Mouse (Mus musculus) urinary bladder, postnatal 25 days (tissue): ENCODE data around the gene Cd276.
A peak's percentile ranks its signal among the peaks of the same experiment; 100 is the strongest.

Experiments
- DNase-seq: peaks from one replicate; pipeline ENCODE4 v3.0.0; 2022; ENCODE audit warnings: low spot score

The Cd276 gene

DNA sequence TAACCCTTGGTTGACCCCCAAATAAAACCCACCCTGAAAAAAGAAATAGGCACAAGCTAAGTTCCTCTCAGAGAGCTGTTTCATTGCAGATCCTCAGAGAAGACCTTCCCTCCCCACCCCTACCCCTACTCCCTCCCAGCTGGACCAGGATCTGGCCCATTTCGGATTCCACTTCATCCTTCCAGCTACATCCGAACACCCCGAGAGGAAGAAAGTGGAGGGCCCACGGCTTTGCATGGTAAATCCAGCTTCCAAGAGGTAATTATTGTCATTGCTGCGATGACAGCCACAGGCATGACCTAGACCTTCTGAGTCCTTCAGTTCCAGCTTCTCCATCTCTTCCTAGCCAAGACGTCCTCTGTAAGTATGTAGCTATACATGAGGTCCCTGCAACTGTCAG is 4.3 kb downstream of the Cd276 start:
- no peak for DNase-seq

DNA sequence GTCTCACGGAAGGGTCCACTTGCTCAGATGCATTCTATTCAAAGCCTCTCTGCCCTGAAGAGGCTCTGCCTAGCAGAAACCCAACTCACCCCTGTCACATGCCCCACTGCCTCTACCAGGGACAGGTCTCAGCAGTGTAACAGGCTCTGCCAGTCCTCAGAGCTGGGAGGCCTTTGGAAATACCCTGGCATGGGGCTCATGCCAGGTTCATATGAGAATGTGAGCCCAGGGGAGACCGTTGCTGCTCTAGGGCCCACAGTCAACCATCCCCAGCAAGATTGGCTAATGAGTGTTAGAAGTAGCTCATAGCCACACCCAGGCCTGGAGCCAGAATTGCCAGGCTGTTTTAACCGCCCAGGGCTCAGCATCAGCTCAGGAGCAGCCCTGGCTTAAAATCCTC is 5.5 kb downstream of the Cd276 start:
- DNase-seq: no peak

DNA sequence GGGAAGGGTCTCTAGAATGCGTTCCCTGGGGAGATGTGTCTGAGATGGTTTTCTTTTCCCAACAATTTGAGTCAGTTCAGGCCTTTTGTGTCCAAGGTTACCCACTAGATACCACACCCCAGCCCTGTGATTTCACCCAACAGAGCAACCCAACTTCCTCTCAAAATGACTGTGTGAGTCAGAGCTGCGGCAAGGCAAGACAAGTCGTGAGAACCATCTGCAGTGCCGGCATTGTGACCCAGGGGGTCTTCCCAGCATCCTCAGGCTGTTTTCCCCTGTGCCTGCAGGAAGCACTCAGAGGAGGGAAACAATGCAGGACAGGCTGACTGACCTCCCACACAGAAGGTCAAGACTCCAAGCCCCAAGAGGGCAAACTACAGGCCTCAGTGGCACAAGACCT is 6.3 kb downstream of the Cd276 start:
- no peak for DNase-seq

DNA sequence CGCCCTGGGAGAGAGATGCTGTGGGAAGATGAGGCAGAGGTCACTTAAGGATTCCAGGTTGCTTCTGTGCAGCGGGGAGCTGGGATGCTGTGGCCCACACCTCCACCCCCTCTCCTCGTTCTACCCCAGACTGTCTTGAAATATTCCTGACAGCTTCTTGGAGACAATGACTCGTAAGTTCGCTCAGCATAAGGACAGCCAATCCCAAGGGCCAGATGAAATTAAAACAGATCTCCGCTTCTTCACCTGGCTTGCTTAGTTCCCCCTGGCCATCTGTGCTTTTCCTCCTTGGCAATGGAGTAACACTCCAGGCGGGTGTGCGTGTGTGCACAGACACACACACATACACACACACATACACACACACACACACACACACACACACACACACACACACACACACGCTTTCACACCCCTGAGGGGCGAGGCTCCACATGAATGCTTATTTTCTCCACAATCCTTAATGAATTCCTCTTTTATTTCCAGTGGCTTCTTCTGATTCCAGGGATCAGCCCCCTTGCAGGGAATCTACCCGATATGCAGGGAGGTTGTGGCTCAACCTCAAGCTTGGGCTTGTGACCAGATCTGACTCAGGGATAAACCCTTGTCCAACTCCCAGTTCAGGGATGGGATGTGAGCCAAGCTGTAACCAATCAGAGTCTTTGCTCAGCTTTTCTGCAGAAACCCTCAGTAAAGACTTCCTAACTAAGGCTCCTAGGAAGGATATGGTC is 8.4 kb downstream of the Cd276 start:
- no peak for DNase-seq

DNA sequence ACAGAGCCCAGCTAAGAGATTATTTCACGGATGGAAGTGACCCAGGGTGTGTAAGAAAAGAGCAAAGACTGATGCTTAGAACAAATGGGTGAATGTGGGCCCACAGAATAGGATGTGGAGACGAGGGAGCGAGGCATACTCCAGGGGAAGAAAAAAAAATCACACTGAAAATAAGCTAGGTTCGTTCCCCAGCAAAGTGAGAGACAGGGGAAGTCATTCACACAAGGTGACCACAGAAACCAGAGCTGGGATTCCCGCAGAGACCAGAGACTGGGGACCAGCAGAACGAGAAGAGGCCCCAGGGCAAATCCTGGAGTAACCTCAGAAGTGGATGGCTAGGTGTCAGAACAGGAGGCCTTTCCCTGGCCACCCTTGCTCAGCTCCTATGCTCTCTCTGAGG is 9.8 kb downstream of the Cd276 start:
- DNase-seq: no peak

DNA sequence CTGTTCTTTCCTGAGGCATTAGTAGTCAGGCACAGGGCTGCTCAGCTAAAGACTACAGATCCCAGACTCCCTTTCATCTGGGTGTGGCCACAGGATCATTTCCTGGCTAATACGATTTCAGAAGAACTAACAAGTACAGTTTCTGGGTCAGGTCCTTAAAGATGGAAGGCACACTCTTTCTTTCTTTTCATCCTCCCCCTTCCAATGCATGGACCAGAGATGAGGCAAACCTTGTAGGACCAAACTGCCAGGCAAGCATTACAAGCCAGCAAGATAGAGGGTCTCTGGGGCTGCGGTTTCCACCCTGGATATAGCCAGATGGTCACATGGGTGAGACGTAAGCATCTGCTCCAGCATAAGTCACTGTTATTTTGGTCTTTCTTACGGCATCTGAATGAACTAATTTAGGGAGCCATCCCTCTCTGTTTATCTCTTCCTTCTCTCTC is 10.3 kb downstream of the Cd276 start:
- DNase-seq: no peak

DNA sequence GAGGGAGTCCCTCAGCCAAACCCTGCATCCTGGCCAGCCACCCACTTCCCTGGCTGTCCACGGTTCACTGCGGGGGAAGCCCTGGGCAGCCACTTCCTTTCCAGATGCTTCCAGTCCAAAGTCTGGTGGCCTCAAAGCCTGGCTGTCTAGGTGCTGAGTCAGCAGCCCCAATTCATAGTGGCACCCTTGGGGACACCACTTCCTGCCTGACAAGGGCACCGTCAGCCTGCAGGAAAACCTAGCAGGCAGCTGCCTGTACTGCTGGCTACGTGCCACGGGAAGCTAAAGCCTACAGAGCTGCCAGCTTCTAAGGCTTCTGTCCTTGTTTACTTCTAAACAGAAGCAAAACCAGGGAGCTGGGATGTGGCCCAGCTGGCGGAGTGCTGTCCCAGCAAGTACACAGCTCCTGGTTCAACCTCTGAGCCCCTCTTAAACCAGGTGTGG is 13.3 kb downstream of the Cd276 start:
- peak; percentile 78 for DNase-seq

DNA sequence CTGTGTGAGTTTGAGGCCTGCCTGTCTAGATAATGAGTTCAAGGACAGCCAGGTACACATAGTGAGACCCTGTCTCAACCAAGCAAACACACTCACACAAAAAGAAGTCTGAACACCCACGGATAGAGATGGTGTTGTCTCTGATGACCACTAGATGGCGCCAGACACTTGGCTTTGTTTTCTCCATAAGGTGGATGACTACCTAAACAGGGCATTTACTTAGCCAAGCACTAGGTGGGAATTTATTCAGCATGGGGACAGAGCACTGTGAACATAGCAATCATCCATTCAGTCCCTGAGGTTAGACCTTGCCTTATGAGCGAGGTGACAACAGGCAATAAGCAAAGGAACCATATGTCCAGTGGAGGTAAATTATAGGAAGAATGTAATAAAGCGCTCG is 15.4 kb downstream of the Cd276 start:
- peak; percentile 39 for DNase-seq

DNA sequence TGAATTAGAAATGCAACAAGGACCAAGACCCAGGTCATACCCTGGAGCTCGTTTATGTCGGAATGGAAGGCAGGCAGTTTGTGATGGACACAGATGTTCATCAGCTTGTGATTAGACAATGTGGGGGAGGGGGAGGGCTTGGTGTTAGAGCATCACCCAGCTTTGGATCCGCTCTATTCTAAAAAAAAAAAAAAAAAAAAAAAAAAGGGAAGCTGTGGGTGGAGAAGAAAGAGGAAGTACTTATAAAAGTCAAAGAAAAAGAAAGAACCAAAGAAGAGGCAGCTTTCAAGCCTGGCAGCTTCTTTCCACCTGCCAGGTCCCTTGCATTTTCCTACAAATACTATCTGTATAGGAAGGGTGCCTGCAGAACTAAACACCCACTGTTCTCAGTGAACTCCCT is 17.5 kb downstream of the Cd276 start:
- no peak for DNase-seq

DNA sequence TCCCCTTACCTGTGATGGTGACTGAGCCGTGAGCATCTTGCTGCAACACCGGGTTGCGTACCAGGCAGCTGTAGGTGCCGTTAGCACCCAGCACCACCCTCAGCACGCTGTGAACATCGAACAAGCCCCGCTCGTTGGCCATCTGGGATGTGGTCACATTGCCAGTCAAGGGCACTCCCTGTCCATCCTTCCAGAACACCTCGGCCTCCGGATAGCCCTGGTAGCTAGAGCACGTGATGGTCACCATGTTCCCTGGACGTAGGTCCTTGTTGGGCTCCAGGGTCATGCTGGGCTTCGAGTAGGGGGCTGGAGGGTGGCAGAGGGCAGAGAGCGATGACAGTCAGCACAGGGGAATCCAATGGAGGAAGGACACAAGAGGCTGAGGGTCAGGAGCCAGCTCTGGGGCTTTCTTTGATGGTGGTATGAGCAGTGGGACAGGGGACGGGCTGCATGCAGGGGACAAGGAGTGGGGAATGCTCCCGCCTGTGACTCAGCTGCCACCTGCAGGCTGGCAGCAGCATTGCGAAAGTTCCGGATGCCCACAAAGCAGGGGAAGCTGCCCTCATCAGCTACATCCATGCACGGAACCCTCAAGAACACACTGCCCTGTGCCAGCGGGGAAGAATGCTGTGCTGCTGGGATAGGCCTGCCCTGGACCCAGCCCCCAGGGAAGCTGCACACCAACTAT is 19.6 kb downstream of the Cd276 start:
- DNase-seq: no peak

DNA sequence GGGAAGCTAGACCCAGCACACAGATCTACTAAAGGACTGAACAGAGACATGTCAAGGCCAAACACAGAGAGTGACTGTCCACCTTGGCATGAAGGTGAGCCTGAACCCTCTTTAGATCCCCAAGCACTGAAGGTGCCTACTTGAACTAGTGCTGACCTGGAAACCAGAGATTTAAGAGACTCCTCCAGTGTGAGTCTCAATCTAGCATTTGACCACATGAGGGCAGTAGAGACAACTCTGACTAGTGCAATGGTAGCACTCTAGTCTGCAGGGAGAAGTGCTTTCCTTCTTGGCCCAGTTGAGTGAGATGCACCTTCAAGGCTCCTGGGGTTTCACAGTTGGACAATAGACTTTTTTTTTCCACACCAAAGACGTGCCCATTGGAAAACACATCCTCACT is 20.5 kb downstream of the Cd276 start:
- DNase-seq: no peak

DNA sequence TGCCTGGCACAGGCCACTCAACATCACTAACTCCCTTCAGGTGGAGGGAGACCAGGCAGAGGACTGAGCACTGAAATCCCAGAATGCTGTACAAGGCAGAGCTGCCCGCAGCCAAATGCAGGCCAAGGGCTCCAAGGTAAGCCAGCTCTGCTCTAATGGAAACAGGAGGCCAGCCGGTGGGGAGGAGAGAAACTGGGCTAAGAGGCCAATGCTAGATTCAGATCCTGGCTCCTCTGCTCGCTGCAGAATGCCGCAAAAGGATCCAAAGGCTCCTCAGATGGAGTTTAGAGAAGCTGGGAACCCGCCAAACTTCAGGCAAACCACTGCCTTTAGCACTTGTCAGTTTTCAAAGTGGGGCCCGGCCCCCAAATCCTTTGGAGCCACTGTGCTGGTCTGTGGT is 21.9 kb downstream of the Cd276 start:
- DNase-seq: no peak

DNA sequence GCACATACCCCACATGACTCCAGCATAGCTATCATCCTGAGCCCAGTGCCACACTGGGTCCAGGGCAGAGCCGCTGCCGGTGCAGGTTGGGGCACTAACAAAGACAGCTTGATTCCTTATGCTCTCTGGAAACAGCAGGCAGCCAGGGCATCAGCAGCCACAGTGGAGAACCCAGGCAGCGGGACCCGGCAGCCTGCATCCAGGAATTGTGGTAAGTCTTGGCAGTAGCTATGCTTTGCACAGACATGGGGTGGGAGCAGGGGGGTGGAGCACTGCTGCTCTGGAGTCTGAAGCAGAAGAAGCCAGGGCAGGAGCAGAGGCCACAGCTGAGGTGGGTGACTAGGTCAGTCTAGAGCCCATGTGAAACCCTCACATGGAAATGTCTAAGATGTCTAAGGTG is 23.0 kb downstream of the Cd276 start:
- DNase-seq: no peak

DNA sequence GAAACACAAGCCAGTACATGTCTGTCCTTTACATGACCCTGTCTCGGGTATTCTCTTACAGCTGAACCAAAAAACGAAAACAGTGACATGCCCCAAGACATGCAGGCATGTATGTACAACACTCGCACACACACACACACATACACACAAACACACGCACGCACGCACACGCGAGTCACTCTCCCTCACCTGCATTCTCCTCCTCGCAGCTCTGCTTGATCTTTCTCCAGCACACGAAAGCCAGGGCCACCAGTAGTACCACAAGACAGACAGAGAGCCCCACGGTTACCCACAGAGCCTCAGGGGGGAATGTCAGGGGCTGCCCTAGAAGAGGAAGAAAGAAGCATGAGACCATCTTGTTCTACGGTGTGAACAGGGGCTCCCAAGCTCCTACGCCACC is 24.8 kb downstream of the Cd276 start:
- DNase-seq: no peak

DNA sequence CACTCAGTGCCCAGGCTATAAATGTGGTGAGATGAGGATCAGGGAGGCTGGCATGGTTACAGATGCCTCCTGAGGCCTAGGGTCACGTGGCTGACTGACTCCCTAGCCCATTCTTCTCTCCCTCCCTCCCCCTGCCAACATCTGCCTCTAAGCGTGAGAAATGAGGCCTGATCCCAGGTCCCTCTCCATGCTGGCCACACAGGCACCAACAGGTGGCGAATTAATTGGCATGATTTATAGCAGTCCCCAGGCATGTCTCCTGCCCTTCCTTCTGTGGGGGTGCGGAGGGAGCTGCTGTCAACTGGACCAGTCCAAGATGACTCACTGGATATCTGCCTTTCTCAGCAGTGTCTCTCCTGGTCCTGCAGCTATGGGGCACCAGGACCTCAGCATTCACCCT is 27.4 kb downstream of the Cd276 start:
- DNase-seq: no peak

DNA sequence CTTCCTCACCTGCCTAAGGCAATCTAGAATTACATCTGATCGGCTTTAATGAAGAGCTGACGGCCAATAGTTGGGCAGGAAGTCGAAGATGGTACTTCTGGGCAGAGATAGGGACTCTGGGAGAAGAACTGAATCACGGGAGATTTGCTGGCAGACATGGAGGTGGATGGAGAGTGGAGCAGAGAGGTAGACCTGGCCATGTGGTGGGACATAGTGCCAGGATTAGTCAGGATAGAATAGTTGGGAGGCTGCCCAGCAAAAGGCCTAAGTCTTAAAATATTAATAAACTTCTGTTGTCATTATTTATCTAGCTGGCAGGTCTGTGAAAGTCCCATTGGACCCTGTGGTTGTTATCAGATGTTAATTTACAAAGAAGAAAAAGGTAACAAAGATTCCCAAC is 30.1 kb downstream of the Cd276 start:
- DNase-seq: no peak

DNA sequence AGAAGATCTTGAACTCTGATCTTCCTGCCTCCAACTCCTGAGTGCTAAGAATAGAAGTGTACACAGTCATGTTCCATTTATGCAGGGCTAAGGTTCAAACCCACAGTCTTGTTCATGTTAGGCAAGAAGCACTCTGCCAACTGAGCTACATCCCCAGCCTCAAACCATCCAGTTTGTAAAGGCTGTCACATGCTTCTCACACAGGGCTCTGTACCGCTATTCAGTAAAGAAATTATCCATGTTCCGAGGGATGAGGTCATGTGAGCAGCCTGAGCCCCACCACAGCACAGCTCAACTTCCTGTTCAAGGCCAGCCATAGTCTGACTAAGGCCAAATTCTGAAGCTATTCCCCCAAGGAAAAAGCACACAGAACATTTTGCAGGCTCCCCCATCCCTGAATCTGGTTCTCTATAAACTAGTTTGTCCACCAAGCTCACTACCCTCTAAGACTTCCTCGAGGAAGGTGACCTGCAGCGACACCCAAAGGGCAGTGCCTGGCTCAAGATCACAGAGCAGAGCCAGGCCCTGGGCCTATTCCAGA is 33.3 kb downstream of the Cd276 start:
- no peak for DNase-seq

DNA sequence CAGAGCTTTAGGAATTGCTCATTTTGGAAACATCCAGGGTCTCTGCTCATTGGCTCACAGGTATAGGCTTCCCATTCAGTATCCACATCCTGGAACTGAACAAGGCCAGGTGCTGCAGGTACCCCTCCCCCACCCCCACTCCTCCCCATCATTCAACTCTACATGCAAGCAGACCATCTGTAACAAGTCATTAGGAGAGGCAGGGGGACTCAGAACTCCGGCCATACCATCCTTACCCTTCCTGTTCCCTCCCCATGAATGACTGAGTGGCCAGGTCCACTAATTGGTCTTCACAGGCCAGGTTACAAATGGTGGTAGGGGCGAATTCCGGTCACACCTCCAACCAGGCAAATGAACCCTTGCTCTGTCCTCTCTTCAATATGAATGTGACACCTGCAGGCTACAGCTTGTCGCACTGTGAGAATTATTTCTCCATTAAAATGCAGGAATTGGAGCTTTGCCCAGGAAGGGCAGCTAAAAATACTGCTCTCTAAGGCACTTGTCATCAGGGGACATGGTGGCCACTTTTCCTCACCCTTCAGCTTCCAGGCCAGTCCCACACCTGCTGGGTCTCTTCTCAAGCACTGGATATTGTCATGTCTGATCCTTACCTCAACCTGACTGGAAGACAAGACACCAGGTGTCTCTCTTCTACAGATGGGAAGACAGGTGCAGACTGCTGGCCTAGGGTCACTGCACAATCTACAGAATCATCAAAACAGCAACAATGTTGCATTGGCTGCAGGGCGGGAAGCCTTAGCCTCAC is 34.2 kb downstream of the Cd276 start:
- no peak for DNase-seq

DNA sequence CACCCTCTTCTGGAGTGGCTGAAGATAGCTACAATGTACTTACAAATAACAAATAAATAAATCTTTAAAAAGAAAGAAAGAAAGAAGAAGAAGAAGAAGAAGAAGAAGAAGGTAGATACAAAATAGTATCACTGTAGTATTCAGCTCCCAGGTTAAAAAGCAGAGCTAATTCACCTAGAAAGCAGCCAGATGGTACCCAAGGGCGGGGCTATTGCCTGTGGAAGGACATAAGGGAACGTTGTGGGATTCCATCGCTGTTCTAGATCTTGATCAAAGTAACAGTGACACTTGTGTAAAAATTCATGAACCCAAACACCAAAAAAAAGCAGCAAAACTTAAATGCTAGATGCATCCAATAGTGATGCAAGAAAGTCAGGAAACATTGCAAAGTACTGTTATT is 35.3 kb downstream of the Cd276 start:
- no peak for DNase-seq

DNA sequence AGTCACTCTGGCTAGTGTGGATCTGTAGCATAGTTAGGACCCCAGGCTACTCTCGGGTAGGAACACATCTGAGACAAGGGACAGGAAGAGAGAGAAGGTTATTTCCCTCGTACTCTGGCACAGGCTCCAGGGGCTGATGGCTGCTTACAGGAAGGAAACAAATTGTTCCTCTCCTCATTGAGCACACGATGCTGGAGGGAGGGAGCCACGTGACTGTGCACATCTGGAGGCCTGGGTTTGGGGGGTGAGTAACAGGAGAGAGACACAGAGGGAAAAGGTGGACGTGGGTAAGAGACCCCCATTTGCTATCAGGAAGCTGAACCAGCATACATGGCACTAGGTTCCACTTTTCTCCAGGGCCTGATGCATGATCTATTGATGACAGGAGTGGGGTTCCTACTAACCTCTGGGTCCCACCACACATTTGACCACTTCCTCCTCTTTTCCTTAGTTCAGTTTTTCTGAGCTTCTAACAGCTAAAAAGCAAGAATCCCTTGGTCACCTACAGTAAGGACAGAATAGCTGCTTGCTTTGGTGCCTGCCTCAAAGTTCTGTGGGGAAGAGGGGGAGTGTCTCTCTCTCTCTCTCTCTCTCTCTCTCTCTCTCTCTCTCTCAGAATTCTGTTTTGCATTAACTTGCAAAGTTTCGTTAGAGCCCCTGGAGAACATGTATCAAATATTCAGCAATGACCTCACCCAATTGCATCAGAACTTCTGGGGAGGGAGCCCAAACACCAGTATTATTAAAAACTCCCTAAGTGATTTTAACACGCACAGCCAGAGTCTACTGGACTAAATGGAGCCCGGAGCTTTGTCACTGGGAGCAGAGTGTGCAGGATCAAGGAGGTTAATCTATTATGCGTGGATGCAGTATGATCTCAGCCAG is 37.1 kb downstream of the Cd276 start:
- no peak for DNase-seq

DNA sequence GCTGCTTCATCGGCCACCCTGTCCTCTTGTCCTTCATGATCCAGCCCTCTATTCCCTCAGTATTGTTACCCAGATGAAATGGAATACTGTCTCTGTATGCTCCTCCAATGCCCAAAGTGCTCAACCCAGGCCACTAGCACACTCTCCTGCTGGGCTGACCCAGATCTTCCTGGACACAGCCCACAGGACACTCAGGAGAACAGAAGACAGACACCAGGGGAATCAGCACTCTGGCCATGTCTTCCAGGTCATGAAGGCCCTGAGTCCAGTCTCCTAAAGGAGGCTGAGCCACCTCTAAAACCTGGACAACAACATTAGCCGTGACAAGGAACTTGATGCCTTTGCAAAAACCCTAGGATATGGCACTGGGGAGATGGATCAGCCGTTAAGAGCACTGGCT is 38.8 kb downstream of the Cd276 start:
- no peak for DNase-seq

DNA sequence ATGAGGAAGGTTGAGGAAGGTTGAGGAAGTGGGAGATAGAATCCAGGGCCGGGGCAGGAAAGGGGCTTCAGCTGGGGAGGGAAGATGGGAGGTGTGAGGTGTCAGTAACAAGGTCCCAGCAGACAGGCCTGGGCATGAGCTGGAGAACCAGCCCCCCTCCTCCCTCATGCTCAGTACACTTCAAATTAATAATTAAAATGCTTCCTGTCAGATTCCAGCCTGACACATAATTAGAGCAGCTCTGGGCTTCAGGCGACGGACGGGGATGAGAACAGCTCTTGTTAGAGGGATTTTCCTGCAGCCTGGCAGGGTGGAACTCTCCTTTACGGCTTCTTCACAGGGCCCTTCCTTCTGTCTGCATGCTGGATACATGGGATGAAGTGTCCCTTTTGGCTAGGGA is 41.5 kb downstream of the Cd276 start:
- DNase-seq: no peak
